Mouse (Mus musculus): ENCODE data around the gene Snrpd3. TPM values are rescaled to one million over a fixed set of nuclear protein-coding genes. Genes with fewer than 3 reads are reported as not detected.

The Snrpd3 gene
- total RNA-seq, 2 experiments from 2014 or later: 14.3 to 16.3 TPM

Other genes with a start within 250 kb of the Snrpd3 start
- 2.2 TPM in 1 of 2 replicates, not detected in the other for gene Adora2a, start 200.7 kb upstream of the Snrpd3 start, total RNA-seq (2015; ENCODE audit: low replicate concordance)
- 0.26 TPM in 1 of 2 replicates, not detected in the other for gene Adora2a, start 200.7 kb upstream of the Snrpd3 start, total RNA-seq (2017; ENCODE audit: low replicate concordance)
- 10.1 TPM in 1 of 2 replicates, not detected in the other for gene Upb1, start 116.4 kb upstream of the Snrpd3 start, total RNA-seq (2015; ENCODE audit: low replicate concordance)
- gene Upb1, start 116.4 kb upstream of the Snrpd3 start, total RNA-seq (2017; ENCODE audit: low replicate concordance): not detected in 2 replicates
- 71.7 and 89.7 TPM in 2 replicates for gene Gucd1, start 421 bp downstream of the Snrpd3 start, total RNA-seq (2015; ENCODE audit: low replicate concordance)
- gene Gucd1, start 421 bp downstream of the Snrpd3 start, total RNA-seq (2017; ENCODE audit: low replicate concordance): 90.9 and 159 TPM in 2 replicates
- not detected in 2 replicates for gene Lrrc75b, start 42.8 kb downstream of the Snrpd3 start, total RNA-seq (2015; ENCODE audit: low replicate concordance)
- gene Lrrc75b, start 42.8 kb downstream of the Snrpd3 start, total RNA-seq (2017; ENCODE audit: low replicate concordance): not detected in 2 replicates
- gene Ggt1, start 44.1 kb downstream of the Snrpd3 start, total RNA-seq (2015; ENCODE audit: low replicate concordance): not detected in 2 replicates
- not detected in 2 replicates for gene Ggt1, start 44.1 kb downstream of the Snrpd3 start, total RNA-seq (2017; ENCODE audit: low replicate concordance)
- gene Ggt5, start 71.8 kb downstream of the Snrpd3 start, total RNA-seq (2015; ENCODE audit: low replicate concordance): 1.1 TPM in 1 of 2 replicates, not detected in the other
- 0.39 TPM in 1 of 2 replicates, not detected in the other for gene Ggt5, start 71.8 kb downstream of the Snrpd3 start, total RNA-seq (2017; ENCODE audit: low replicate concordance)
- gene Susd2, start 126.5 kb downstream of the Snrpd3 start, total RNA-seq (2015; ENCODE audit: low replicate concordance): 2.5 and 3.4 TPM in 2 replicates
- 2.1 and 2.3 TPM in 2 replicates for gene Susd2, start 126.5 kb downstream of the Snrpd3 start, total RNA-seq (2017; ENCODE audit: low replicate concordance)
- gene Cabin1, start 246.8 kb downstream of the Snrpd3 start, total RNA-seq (2015; ENCODE audit: low replicate concordance): 108 and 136 TPM in 2 replicates
- 115 and 143 TPM in 2 replicates for gene Cabin1, start 246.8 kb downstream of the Snrpd3 start, total RNA-seq (2017; ENCODE audit: low replicate concordance)

Data from erythroid progenitor cell, adult 5-6 weeks (primary cell).